Mouse (Mus musculus): ENCODE measurements around the gene Zfyve28.

Gene Zfyve28

GRCm38 (mm10) chr5:34285285-34285684 is 3.0 kb downstream of the Zfyve28 start:
- no peak for DNase-seq

DNA sequence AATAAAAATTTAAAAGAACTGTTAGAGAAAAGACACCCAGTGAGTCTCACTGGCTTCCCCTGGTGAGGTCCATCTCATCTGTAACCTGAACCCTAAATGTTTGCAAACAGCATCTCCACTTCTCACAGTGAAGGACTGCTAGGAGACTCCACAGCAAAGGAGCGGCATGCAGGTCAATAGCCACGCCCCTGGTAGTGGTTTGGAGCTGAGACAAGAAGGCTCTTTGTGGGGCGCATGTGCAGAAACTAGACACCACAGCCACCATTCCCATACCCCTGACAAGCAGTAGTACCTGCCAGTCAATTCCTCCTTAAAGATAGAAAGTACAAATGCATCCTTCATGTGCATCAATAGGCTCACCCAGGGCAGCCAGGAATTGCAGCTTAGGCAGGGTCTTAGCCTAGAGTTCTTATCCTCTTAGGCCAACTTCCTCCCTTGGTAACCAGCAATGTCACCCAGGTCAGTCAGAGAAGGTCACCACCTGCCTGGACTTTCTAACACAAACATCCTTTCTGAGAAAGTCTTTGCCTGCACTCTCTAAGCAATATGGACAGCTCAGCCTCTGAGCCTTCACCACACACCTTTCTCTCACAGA is 4.0 kb downstream of the Zfyve28 start:
- no peak for DNase-seq

DNA sequence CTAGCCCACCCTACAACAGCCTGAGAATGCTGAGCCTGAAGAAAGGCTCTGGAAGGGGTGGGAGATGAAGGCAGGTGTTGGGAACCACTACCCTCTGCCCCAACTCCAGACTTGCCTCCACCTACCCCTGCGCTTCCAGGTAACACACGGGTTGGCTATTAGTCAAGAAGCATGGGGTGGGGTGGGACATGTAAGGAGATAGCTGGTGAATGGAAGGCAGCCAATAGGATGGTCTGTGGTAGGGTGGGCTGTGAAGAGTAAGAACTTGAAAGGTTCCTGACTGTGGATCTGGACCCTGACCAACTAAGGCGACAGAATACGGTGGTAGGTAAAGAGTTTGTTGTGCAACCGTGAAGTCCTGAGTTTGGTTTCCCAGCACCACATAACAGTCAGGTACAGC is 4.9 kb downstream of the Zfyve28 start:
- no peak for DNase-seq

GRCm38 (mm10) chr5:34280976-34281375 is 7.3 kb downstream of the Zfyve28 start:
- no peak for DNase-seq

GRCm38 (mm10) chr5:34279214-34279613 is 9.0 kb downstream of the Zfyve28 start:
- DNase-seq, result no peak

- DNase-seq, result no peak
Observed at GRCm38 (mm10) chr5:34278058-34278457, 10.2 kb downstream of the Zfyve28 start.

DNA sequence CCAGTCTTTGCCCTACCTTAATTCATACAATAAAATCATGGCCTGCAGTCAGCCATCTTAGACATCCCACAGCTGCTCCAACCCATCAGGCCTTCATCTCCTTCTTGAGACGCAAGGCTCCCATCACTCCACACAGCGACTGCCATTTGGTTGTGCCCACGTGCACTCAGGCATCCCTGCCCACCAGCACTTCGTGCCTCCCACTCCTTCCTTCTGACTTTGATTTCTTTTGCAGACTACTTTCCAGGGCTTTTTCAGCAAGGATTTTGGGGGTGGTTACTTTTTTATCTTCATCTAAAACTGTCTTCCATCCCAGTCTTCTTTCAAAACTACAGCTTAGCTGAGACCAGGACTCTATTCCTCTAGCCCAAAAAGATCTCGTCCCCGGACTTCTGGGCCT is 11.5 kb downstream of the Zfyve28 start:
- no peak for DNase-seq

- no peak for DNase-seq
Observed at GRCm38 (mm10) chr5:34276191-34276590, 12.1 kb downstream of the Zfyve28 start.

DNA sequence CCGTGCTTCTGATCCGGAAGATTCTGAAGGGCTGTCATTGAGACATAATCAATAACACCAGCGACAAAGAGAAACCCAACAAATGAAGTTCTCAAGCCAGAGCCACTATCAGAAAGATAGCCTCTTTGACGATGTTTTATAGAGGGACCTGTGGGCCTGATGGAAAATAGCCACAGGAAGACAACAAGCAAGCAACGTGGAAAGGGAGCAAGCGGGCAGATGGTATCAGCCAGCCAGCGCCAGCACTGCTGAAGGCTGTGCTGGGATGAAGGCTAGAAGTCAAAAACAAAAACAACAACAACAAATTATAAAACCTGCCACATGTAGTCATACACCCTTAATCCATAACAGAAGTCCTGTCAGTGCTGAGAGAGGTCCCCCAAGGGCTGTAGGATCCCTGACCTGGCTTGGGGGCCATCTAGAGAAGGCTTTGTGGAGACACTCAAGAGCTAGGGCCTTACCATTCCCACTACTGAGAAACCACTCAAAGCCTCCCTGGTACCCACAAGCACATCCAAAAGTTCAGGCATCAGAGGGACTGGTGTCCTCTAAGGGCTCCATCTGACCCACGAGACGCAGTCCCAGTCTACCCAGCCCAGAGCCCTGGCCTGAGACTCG is 13.5 kb downstream of the Zfyve28 start:
- DNase-seq, result no peak

- DNase-seq, result no peak
Observed at GRCm38 (mm10) chr5:34274268-34274667, 14.0 kb downstream of the Zfyve28 start.

DNA sequence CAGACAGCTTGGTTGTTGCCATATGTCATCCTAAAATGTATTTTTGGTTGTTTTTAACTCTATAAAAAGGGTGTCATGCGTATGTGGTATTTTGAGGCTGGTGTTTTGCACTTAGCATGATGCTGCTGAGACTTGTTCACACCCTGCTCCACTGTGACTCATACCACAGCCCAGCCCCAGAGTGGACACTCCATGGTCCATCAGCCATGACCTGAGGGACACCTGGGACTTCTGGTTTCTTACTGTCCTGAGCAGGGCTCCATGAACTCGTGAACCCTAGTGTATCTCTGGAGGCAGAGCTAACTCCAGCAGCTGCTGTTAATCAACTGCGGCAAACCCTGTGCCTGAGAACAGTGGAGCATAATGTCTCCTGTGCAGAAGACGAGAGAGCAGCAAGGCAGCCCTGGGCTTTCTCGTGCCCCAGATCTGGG is 15.0 kb downstream of the Zfyve28 start:
- DNase-seq, result no peak

DNA sequence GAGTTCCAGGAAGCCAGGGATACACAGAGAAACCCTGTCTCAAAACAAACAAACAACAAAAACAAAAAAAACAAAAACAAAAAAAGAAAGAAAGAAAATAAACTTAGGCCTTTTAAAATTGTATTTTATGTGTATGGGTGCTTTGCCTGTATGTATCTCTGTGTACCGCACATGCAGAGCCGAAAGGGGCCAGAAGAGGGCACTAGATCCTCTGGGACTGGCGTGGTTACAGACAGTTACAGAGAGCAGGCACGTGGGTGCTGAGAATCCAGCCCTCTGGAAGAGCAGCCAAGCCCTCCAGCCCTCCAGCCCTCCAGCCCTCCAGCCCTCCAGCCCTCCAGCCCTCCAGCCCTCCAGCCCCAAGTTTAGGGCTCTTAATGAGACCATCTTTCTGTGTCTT is 16.5 kb downstream of the Zfyve28 start:
- DNase-seq, result peak; percentile 69

GRCm38 (mm10) chr5:34269921-34270465 is 18.3 kb downstream of the Zfyve28 start:
- DNase-seq, result peak; percentile 40

DNA sequence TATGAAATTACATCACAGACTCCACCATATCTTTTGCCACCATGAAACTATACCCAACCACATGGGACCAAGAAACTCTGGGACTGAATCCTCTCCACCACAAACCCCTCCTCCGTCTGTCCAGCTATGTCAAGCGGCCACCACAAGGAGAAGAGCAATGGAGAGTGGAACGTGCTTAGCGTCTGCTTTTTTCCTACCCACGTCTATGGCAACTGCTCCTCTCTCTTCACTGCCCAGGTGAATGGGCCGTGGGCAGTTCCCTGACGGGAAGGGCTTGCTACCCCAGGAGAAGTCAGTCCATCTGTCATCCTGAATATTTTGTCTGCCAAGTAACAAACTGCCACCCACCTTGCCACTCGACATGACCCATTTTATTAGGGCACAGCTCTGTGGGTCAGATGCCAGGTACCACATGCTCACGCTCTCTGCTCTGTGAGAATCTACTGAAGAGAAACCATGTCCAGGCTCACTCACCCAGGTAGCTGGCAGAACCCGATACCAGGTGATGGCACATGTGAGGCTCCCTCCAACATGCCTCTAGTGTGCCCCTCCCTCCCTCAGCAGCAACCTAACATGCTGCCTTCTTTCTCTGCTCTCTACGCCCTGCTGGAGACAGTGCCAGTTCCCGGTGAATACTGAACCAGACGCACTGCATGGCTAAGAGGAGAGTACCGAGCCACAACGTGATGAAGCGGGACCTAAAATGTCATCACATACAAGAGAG is 18.9 kb downstream of the Zfyve28 start:
- no peak for DNase-seq

- DNase-seq, result no peak
Observed at GRCm38 (mm10) chr5:34266065-34266464, 22.2 kb downstream of the Zfyve28 start.

GRCm38 (mm10) chr5:34259172-34259816 is 29.0 kb downstream of the Zfyve28 start:
- no peak for DNase-seq

DNA sequence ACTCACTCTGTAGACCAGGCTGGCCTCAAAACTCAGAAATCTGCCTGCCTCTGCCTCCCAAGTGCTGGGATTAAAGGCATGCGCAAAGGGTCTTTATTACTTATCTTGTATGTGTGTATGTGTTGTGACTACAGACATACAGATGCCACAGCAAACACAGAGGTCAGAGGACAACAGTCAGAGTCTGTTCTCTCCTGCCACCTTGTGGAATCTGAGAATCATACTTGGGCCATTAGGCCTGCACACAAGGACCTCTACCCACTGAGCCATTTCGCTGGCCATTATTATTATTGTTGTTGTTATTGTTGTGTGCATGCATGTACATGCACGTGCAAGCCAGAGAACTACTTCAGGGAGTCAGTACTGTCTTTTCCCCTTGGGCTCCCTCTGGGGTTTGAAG is 33.1 kb downstream of the Zfyve28 start:
- DNase-seq, result no peak

GRCm38 (mm10) chr5:34254309-34254708 is 33.9 kb downstream of the Zfyve28 start:
- DNase-seq, result no peak

DNA sequence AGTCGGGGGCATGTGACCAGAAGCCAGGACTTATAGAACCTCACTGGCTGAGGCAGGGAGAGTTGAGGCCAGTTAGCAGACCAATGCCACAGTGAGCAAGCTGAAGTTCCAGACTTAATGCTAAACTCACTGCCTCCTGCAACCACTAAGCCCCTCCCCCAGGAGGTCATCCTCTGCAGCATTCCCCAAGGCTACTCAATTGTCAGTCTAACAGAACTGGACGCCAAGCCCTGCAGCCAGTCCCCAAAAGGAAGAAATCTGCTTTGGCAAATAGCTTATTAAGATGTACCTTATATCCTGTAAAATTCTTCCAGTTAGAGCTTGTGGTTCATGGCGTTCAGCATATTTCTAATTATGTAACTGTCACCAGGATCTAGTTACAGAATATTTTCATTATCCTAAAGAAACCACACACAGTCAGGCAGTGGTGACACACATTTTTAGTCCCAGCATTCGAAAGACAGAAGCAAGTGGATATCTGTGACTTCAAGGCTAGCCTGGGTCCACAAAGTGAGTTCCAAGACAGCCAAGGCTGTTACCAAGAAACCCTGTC is 35.2 kb downstream of the Zfyve28 start:
- DNase-seq, result no peak

DNA sequence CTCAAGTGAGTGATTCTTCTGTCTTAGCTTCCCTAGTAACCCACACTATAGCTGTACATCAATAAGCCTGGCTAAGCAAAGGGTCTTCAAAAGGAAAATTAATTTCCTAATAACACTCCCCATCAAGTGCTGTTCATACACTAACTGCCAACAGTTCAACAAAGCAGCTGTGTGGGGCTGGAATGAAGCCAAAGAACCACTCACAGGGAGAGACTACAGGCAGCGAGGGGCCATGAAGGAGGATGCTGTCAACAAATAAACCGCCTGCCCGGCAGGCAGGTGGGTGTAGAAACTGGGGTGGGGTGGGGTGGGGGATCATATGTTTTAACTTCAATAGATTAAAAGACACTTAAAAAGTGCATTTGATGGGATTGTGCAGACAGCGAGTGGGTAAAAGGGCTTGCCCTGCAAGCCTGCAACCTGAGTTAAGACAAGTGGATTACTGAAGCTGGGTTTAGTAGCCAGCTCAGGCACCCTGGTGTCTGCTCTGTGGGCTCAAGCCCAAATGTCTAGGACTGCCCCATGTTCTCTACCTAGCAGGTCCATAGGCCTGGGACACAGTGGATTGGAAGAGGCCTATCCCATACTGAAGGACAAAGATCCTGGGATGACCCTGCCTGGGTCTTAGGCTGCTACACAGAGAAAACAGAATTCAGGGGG is 35.8 kb downstream of the Zfyve28 start:
- DNase-seq, result no peak

DNA sequence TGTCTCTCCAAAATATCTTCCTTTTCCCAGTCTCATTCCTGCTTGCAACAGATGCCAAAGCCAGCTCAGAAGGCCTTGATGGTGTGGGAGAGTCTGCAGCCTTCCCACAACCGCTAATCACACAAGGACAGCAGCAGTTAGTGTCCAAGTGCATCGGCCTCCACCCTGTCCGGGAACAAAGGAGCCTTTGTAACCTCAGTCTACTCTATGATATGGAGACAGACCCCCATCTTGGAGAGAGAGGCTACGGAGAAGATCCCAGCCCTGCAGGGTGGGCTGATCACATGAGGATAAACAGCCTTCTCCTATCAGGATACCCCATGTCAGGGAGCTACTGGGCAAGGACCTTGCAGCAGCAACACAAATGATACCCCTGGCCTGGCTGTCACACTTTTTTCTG is 36.5 kb downstream of the Zfyve28 start:
- DNase-seq, result no peak

- no peak for DNase-seq
Observed at GRCm38 (mm10) chr5:34250090-34250489, 38.2 kb downstream of the Zfyve28 start.

DNA sequence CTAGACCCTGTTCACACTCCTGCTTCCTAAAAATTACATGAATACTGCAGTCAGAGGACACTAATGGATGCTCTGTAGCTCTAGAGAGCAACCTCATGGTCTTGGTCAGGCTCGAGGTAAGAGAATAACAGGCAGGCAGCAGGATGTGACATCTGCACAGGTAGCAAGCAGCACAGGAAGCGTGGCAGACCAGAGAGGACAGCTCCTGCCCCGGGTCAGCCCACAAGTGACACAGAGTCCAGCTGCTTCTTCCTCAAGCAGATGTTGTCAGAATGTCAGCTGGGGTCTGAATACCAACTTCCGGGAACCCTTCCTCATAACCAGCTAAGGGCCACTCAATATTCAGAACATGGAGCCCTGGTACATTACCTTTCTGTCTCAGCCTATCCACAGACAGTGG is 39.1 kb downstream of the Zfyve28 start:
- DNase-seq, result no peak
